31 mouse cellular contexts compared by ENCODE assay signal in the genomic region with DNA sequence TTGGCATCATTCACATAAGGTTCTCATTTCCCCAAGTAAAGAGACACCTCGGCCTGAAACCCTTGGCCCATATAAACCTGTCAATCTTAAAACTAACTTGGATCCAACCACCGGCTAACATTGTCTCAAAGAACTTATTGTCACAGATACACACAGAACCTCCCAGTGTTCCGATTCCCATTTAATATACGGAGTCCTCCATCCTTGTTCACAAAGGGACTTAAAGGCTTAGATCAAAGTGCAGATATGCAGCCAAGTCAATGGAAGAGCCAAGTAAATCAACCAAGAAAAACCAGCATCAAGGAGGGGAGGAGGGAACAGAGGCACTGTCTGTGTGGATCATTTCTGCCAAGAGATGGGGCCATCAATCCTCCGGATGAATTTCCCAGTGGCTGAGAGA.
"Had no signal": no experiment of that assay in that cellular context is flagged by ENCODE, and none has a peak within 500 bp of the region (broad histone marks: within the 10 kb centered on the region; RNA-seq: fewer than 3 reads in every experiment).

No protein-coding gene starts in this region.

- H3K9ac ChIP-seq: limb, embryonic 12.5 days; limb, embryonic 13.5 days; limb, embryonic 15.5 days; liver, embryonic 12.5 days; liver, embryonic 13.5 days; liver, embryonic 14.5 days; liver, embryonic 15.5 days; liver, postnatal 0 days; lung, embryonic 14.5 days; lung, embryonic 15.5 days; midbrain, embryonic 12.5 days; midbrain, embryonic 13.5 days; midbrain, embryonic 15.5 days; neural tube, embryonic 12.5 days had no signal

- H3K27ac ChIP-seq: limb, embryonic 12.5 days; limb, embryonic 13.5 days; limb, embryonic 15.5 days; liver, embryonic 12.5 days; liver, embryonic 13.5 days; liver, embryonic 14.5 days; liver, embryonic 15.5 days; macrophage; midbrain, embryonic 10.5 days; midbrain, embryonic 12.5 days; midbrain, embryonic 13.5 days; midbrain, embryonic 15.5 days; neural tube, embryonic 12.5 days had no signal

- H3K27me3 ChIP-seq: midbrain, embryonic 15.5 days had no signal

- H3K4me3 ChIP-seq: limb, embryonic 12.5 days; limb, embryonic 13.5 days; limb, embryonic 15.5 days; liver, embryonic 12.5 days; liver, embryonic 13.5 days; liver, embryonic 15.5 days; lung, embryonic 15.5 days; megakaryocyte, embryonic 14.5 days; midbrain, embryonic 10.5 days; midbrain, embryonic 12.5 days; midbrain, embryonic 13.5 days; midbrain, embryonic 15.5 days; myocyte; neural tube, embryonic 12.5 days had no signal

- ATAC-seq: liver, embryonic 12.5 days; liver, postnatal 0 days; lung, postnatal 0 days; midbrain, embryonic 13.5 days; midbrain, embryonic 15.5 days; midbrain, embryonic 16.5 days had no signal

- H3K4me2 ChIP-seq: limb, embryonic 12.5 days; limb, embryonic 13.5 days; limb, embryonic 15.5 days; liver, embryonic 11.5 days; liver, embryonic 12.5 days; liver, embryonic 13.5 days; liver, embryonic 15.5 days; lung, embryonic 14.5 days; lung, embryonic 15.5 days; midbrain, embryonic 11.5 days; midbrain, embryonic 12.5 days; midbrain, embryonic 13.5 days; midbrain, embryonic 15.5 days; neural tube, embryonic 12.5 days had no signal

- H3K36me3 ChIP-seq: limb, embryonic 13.5 days; limb, embryonic 15.5 days; liver, embryonic 13.5 days; lung, embryonic 15.5 days; midbrain, embryonic 12.5 days; midbrain, embryonic 13.5 days; midbrain, embryonic 15.5 days; neural tube, embryonic 12.5 days had no signal

- DNase-seq: left cerebral cortex, postnatal 4 days; liver; liver, embryonic 13.5 days; liver, postnatal 0 days; lung, adult 18-20 months; lung, adult 2 months; lung, postnatal 10 days; lung, postnatal 14 days; lung, postnatal 36 days; lung, postnatal 4 days; midbrain, embryonic 14.5 days had no signal

- H3K9me3 ChIP-seq: limb, embryonic 12.5 days; limb, embryonic 13.5 days; limb, embryonic 15.5 days; liver, embryonic 12.5 days; liver, embryonic 13.5 days; liver, embryonic 15.5 days; lung, embryonic 15.5 days; megakaryocyte, embryonic 14.5 days; midbrain, embryonic 10.5 days; midbrain, embryonic 12.5 days; midbrain, embryonic 13.5 days; midbrain, embryonic 15.5 days; neural tube, embryonic 12.5 days had no signal
